Mouse (Mus musculus) C2C12 (cell line): ENCODE data around the gene Irak4. TPM values are rescaled to one million over a fixed set of nuclear protein-coding genes. Genes with fewer than 3 reads are reported as not detected.
A peak's percentile ranks its signal among the peaks of the same experiment; 100 is the strongest.

Experiments used
- H3K27me3 ChIP-seq: one replicate; pipeline ENCODE4 v1.6.1; 2011; ENCODE audit not compliant: control insufficient read depth, insufficient read depth, insufficient read length
- H3K36me3 ChIP-seq: one replicate; pipeline ENCODE4 v1.6.1; 2011; ENCODE audit not compliant: control insufficient read depth, insufficient read depth
- H3K4me3 ChIP-seq: one replicate; pipeline ENCODE4 v1.5.1; 2011; ENCODE audit warnings: mild to moderate bottlenecking, control low read depth; ENCODE audit not compliant: poor library complexity, insufficient read depth, severe bottlenecking
- H3K79me2 ChIP-seq: one replicate; pipeline ENCODE4 v1.6.1; 2011; ENCODE audit not compliant: control insufficient read depth, insufficient read depth
- H3K79me3 ChIP-seq: one replicate; pipeline ENCODE4 v1.6.1; 2011; ENCODE audit warnings: low read depth, control low read depth
- H3ac ChIP-seq: one replicate; pipeline ENCODE3; 2011; ENCODE audit warnings: low read depth; ENCODE audit not compliant: control insufficient read depth, insufficient read length
- CEBPB ChIP-seq: IDR thresholded peaks from one replicate; pipeline ENCODE4 v1.6.1; 2011; ENCODE audit warnings: low read depth, mild to moderate bottlenecking, control low read depth, moderate library complexity
- CTCF ChIP-seq: IDR thresholded peaks from one replicate; pipeline ENCODE4 v1.5.1; 2011; ENCODE audit not compliant: control insufficient read depth, insufficient read depth, insufficient read length
- FOSL1 ChIP-seq: IDR thresholded peaks from one replicate; pipeline ENCODE4 v1.8.0; 2011; ENCODE audit warnings: mild to moderate bottlenecking, low read length; ENCODE audit not compliant: poor library complexity, insufficient read depth, severe bottlenecking
- MAX ChIP-seq: IDR thresholded peaks from one replicate; pipeline ENCODE4 v1.6.1; 2011; ENCODE audit warnings: mild to moderate bottlenecking, control low read depth
- MYOD1 ChIP-seq: IDR thresholded peaks from one replicate; pipeline ENCODE4 v1.6.1; 2011; ENCODE audit warnings: low read depth; ENCODE audit not compliant: control insufficient read depth, insufficient read length
- MYOG ChIP-seq: IDR thresholded peaks from one replicate; pipeline ENCODE4 v1.6.1; 2011; ENCODE audit not compliant: control insufficient read depth, insufficient read length; ENCODE audit errors: extremely low read depth
- USF1 ChIP-seq: IDR thresholded peaks from one replicate; pipeline ENCODE4 v1.6.1; 2011; ENCODE audit warnings: low read depth, mild to moderate bottlenecking, control low read depth, moderate library complexity
- polyA plus RNA-seq: library from polyadenylated mRNA; unstranded; fragments of >200 nt; fragmentation: generic; extraction: Trizol; gene quantifications from one replicate; pipeline ENCODE4 v1.2.1, GENCODE M21; 2012; ENCODE audit warnings: missing spikeins

Gene Irak4
- polyA plus RNA-seq, 1 experiment: 5.1 TPM

- no peaks in the 10 kb centered on the region for H3K79me3 ChIP-seq
- no peak overlapping the region for H3ac ChIP-seq
- H3K4me3 ChIP-seq: no peak overlapping the region
- TF ChIP-seq CEBPB: no peak
- no peak for TF ChIP-seq FOSL1
- TF ChIP-seq MYOD1: no peak
- no peak for TF ChIP-seq CTCF
- TF ChIP-seq MYOG: no peak
- TF ChIP-seq USF1: no peak
- no peak for TF ChIP-seq MAX
- no peaks in the 10 kb centered on the region for H3K79me2 ChIP-seq
- H3K27me3 ChIP-seq: no peaks in the 10 kb centered on the region
- no peaks in the 10 kb centered on the region for H3K36me3 ChIP-seq
Observed at GRCm38 (mm10) chr15:94620909-94621308, 77.5 kb downstream of the Irak4 start.

- TF ChIP-seq USF1 (no peak), MYOG (no peak), FOSL1 (no peak), MYOD1 (no peak), MAX (no peak), CEBPB (no peak), CTCF (no peak)
- peaks cover 8% of the 10 kb centered on the region for H3K27me3 ChIP-seq
- no peak overlapping the region for H3ac ChIP-seq
- no peaks in the 10 kb centered on the region for H3K36me3 ChIP-seq
- no peaks in the 10 kb centered on the region for H3K79me3 ChIP-seq
- no peaks in the 10 kb centered on the region for H3K79me2 ChIP-seq
- H3K4me3 ChIP-seq: no peak overlapping the region
Observed at GRCm38 (mm10) chr15:94628463-94628829, 85.0 kb downstream of the Irak4 start.

- Histone ChIP-seq H3K4me3 (no peak within 1 kb of the TSS), H3K79me3 (no peaks in the 10 kb centered on the region), H3K27me3 (peaks cover 8% of the 10 kb centered on the region), H3ac (peak within 1 kb of the TSS; percentile 0), H3K36me3 (no peaks in the 10 kb centered on the region), H3K79me2 (no peaks in the 10 kb centered on the region)
- TF ChIP-seq CTCF (peak; percentile 29), MAX (no peak)
Observed at GRCm38 (mm10) chr15:94628830-94629601, 85.6 kb downstream of the Irak4 start, which contains the start of gene Tmem117. Gene Tmem117 (plus strand): TSS chr15:94629232.

GRCm38 (mm10) chr15:94630553-94630952, 87.1 kb downstream of the Irak4 start:
- H3K27me3 ChIP-seq: peaks cover 8% of the 10 kb centered on the region

More at GRCm38 (mm10) chr15:94630553-94630952, 87.1 kb downstream of the Irak4 start:
- no peak for TF ChIP-seq MYOG
- TF ChIP-seq CEBPB: no peak
- no peak for TF ChIP-seq MAX
- TF ChIP-seq MYOD1: no peak
- TF ChIP-seq USF1: no peak
- no peak for TF ChIP-seq CTCF
- TF ChIP-seq FOSL1: no peak
- no peaks in the 10 kb centered on the region for H3K79me3 ChIP-seq
- no peaks in the 10 kb centered on the region for H3K79me2 ChIP-seq
- H3K4me3 ChIP-seq: no peak overlapping the region
- H3K36me3 ChIP-seq: no peaks in the 10 kb centered on the region
- H3ac ChIP-seq: no peak overlapping the region

Other genes starting within 250 kb of the Irak4 start
- gene Adamts20, start 78.2 kb upstream of the Irak4 start, polyA plus RNA-seq: not detected
- gene Pus7l, start 96 bp upstream of the Irak4 start, polyA plus RNA-seq: 7.2 TPM
- 47.5 TPM for gene Twf1, start 46.2 kb downstream of the Irak4 start, polyA plus RNA-seq
- gene Tmem117, start 85.6 kb downstream of the Irak4 start, polyA plus RNA-seq: 0.06 TPM